Mouse (Mus musculus): ENCODE measurements around the gene Abcd3. TPM values are rescaled to one million over a fixed set of nuclear protein-coding genes. Genes with fewer than 3 reads are reported as not detected.

Gene Abcd3
- total and polyA plus RNA-seq, 3 experiments: 11.9 to 104 (median 87.2) TPM

DNA sequence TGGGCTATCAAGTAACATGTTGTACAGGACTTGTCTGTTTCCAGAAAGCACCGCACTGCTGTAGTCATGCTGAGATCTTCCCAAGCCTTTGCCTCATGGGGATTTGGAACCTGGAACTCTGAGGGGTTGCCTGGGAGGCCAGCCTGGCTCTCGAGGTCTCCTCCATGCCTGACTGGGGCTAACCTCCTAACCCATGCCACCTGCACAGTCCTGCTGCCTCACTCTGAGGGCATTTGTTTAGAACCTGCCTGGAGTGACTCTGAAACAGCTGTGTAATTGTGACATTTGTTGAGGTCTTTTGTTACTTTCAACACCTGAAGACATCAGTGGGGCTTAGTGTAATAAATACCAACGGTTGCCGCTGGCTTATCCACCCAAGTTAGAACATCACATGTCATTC, 102.9 kb downstream of the Abcd3 start:
- no peak for DNase-seq

DNA sequence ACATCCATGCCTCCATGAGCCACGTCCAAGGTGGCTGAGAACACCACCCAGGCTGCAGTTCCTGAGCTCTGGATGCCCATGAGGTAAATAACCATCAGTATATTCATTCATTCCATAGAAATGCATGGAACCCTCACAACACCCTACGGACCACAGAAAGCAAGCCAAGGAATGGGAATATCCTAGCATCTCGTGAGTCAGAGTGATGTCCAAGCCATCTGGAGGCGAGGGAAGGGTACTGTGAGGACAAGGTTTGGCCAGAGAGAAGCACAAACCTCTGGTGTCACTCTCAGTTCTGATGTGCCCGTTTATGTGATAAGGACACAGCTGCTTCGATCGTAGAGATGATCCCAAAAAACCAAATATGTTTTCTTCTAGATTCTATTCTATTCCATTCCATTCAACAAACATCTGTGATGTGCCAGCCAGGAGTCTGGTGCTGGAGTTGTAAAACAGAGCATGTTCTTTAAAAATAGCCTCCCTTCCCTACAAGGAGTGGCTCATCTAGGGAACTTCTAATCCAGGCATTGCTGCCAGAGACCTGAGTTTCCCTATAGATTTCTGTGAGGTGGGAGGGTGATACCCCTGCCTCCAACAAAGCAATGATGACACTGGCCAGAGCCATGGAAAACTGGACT, 104.1 kb downstream of the Abcd3 start:
- DNase-seq: no peak

Other genes starting within 250 kb of the Abcd3 start
- not detected for gene 4930432M17Rik, start 144.5 kb downstream of the Abcd3 start, total RNA-seq (2021)
- not detected in 2 replicates for gene 4930432M17Rik, start 144.5 kb downstream of the Abcd3 start, polyA plus RNA-seq (2012; rRNA removed)
- 10 to 100 TPM in 1 of 2 experiments, 1 to 10 TPM in 1; 8.0 to 22.4 TPM for gene F3, start 91.8 kb downstream of the Abcd3 start, total RNA-seq (2021)
- gene F3, start 91.8 kb downstream of the Abcd3 start, polyA plus RNA-seq (2012; rRNA removed): 12.7 and 19.4 TPM in 2 replicates
- 10 to 100 TPM; 50.2 to 60.6 TPM for gene Arhgap29, start 137.2 kb upstream of the Abcd3 start, total RNA-seq (2021)
- 9.1 and 9.9 TPM in 2 replicates for gene Arhgap29, start 137.2 kb upstream of the Abcd3 start, polyA plus RNA-seq (2012; rRNA removed)
- gene Abca4, start 229.1 kb upstream of the Abcd3 start, total RNA-seq (2021): 1 to 10 TPM; 1.7 to 5.9 TPM
- 0.87 and 1.8 TPM in 2 replicates for gene Abca4, start 229.1 kb upstream of the Abcd3 start, polyA plus RNA-seq (2012; rRNA removed)

Measured in adrenal gland, adult 2 months (tissue).